ENCODE assay signal across 21 mouse cellular contexts in genomic region chr10:83897558-83897957, GRCm38 (mm10).
A peak's percentile ranks its signal among the peaks of the same experiment; 100 is the strongest.
DNase-seq lines count a peak whose midpoint lies in the region; ATAC-seq and TF ChIP-seq lines count a peak whose summit lies in the region.
"Had no signal": no experiment of that assay in that cellular context is flagged by ENCODE, and none has a peak within 500 bp of the region (broad histone marks: within the 10 kb centered on the region; RNA-seq: fewer than 3 reads in every experiment).

No protein-coding gene starts in this region.

- H3K27ac ChIP-seq in heart, embryonic 10.5 days, result no peak overlapping the region
- H3K27ac ChIP-seq in lung, embryonic 14.5 days (ENCODE audit: low read depth), result no peak overlapping the region; the same call in 1 of the 2 replicates
- H3K27ac ChIP-seq in stomach, embryonic 14.5 days (ENCODE audit: low read length), result no peak overlapping the region
- no peak overlapping the region for H3K27ac ChIP-seq in stomach, postnatal 0 days (replicated peaks)
- H3K27ac ChIP-seq: embryonic facial prominence, embryonic 13.5 days; forebrain, embryonic 10.5 days; gastrocnemius, adult 2 months; hindbrain, embryonic 12.5 days had no signal

- no peaks in the 10 kb centered on the region for H3K36me3 ChIP-seq in heart, embryonic 10.5 days
- H3K36me3 ChIP-seq in lung, embryonic 14.5 days (ENCODE audit: insufficient read depth), result no peaks in the 10 kb centered on the region
- H3K36me3 ChIP-seq in stomach, embryonic 14.5 days (ENCODE audit: control insufficient read depth, insufficient read depth, low read length), result no peaks in the 10 kb centered on the region
- H3K36me3 ChIP-seq in stomach, postnatal 0 days (ENCODE audit: control insufficient read depth, insufficient read depth, low read length), result no peaks in the 10 kb centered on the region
- H3K36me3 ChIP-seq: embryonic facial prominence, embryonic 13.5 days; forebrain, embryonic 10.5 days; hindbrain, embryonic 12.5 days had no signal

- no peak for ATAC-seq in lung, embryonic 14.5 days (ENCODE audit: insufficient read depth)
- ATAC-seq in stomach, embryonic 14.5 days (ENCODE audit: insufficient number of reproducible peaks, insufficient read depth, low FRiP score, low read depth), result peak; percentile 53; the same call in 1 of the 2 replicates
- no peak for ATAC-seq in stomach, postnatal 0 days (ENCODE audit: low FRiP score, low TSS enrichment)
- ATAC-seq: forebrain, embryonic 14.5 days; hindbrain, embryonic 16.5 days had no signal

- 84% methylated on average over 6 of the region's 6 CpGs for WGBS in heart, embryonic 10.5 days
- 42% methylated on average over 6 of the region's 6 CpGs for WGBS in lung, embryonic 14.5 days
- WGBS in stomach, embryonic 14.5 days, result 47% methylated on average over 6 of the region's 6 CpGs
- WGBS in stomach, postnatal 0 days, result 37% methylated on average over 6 of the region's 6 CpGs

- peak; percentile 42 for DNase-seq in heart, adult 11 months
- no peak for DNase-seq in heart, embryonic 10.5 days (ENCODE audit: low spot score)
- peak; percentile 59 for DNase-seq in lung, embryonic 14.5 days
- no peak for DNase-seq in lung, postnatal 25 days (ENCODE audit: low spot score)
- no peak for DNase-seq in stomach, postnatal 0 days (ENCODE audit: low spot score)
- DNase-seq in cerebellum, adult 9-11 months, result no peak
- DNase-seq: adrenal gland, postnatal 10 days; cerebellum, adult 11 months; cerebellum, adult 8-10 months; cerebellum, postnatal 25 days; gastrocnemius, adult 2 months; gastrocnemius, postnatal 25 days; heart, postnatal 4 days had no signal

- no peak for TF ChIP-seq CTCF in lung, embryonic 14.5 days (IDR thresholded peaks at IDR 0.05; ENCODE audit: low read depth)
- TF ChIP-seq CTCF in stomach, postnatal 0 days (IDR thresholded peaks at IDR 0.05; ENCODE audit: low read depth), result no peak

- H3K9me3 ChIP-seq in heart, embryonic 10.5 days, result no peaks in the 10 kb centered on the region
- H3K9me3 ChIP-seq in lung, embryonic 14.5 days (ENCODE audit: low read depth, low read length), result no peaks in the 10 kb centered on the region
- H3K9me3 ChIP-seq in stomach, embryonic 14.5 days (ENCODE audit: control insufficient read depth, low read depth, low read length), result no peaks in the 10 kb centered on the region
- H3K9me3 ChIP-seq in stomach, postnatal 0 days (ENCODE audit: control insufficient read depth, low read length), result no peaks in the 10 kb centered on the region
- H3K9me3 ChIP-seq: embryonic facial prominence, embryonic 13.5 days; forebrain, embryonic 10.5 days; hindbrain, embryonic 12.5 days had no signal

- no peak overlapping the region for H3K4me3 ChIP-seq in heart, embryonic 10.5 days
- H3K4me3 ChIP-seq in lung, embryonic 14.5 days (ENCODE audit: low read depth, low read length), result no peak overlapping the region
- no peak overlapping the region for H3K4me3 ChIP-seq in stomach, embryonic 14.5 days (ENCODE audit: low read depth, low read length)
- no peak overlapping the region for H3K4me3 ChIP-seq in stomach, postnatal 0 days (ENCODE audit: low read depth, low read length)
- H3K4me3 ChIP-seq: embryonic facial prominence, embryonic 13.5 days; erythroblast, embryonic 14.5 days; forebrain, embryonic 10.5 days; gastrocnemius, adult 2 months; hindbrain, embryonic 12.5 days had no signal

- no peak overlapping the region for H3K9ac ChIP-seq in lung, embryonic 14.5 days
- H3K9ac ChIP-seq in stomach, embryonic 14.5 days (replicated peaks; ENCODE audit: low read depth, low read length), result no peak overlapping the region
- no peak overlapping the region for H3K9ac ChIP-seq in stomach, postnatal 0 days (ENCODE audit: low read length)
- H3K9ac ChIP-seq: embryonic facial prominence, embryonic 13.5 days; hindbrain, embryonic 12.5 days had no signal

- no peaks in the 10 kb centered on the region for H3K27me3 ChIP-seq in heart, embryonic 10.5 days (ENCODE audit: insufficient read depth, poor library complexity, severe bottlenecking)
- no peaks in the 10 kb centered on the region for H3K27me3 ChIP-seq in lung, embryonic 14.5 days (ENCODE audit: insufficient read depth, low read length)
- H3K27me3 ChIP-seq in stomach, embryonic 14.5 days (ENCODE audit: control insufficient read depth, insufficient read depth, low read length), result no peaks in the 10 kb centered on the region
- H3K27me3 ChIP-seq in stomach, postnatal 0 days (ENCODE audit: control insufficient read depth, insufficient read depth, low read length), result no peaks in the 10 kb centered on the region
- H3K27me3 ChIP-seq: embryonic facial prominence, embryonic 13.5 days; hindbrain, embryonic 12.5 days had no signal

- no peak for TF ChIP-seq EP300 in stomach, postnatal 0 days (optimal IDR thresholded peaks at IDR 0.05)

- peaks cover 28% of the 10 kb centered on the region for H3K4me1 ChIP-seq in heart, embryonic 10.5 days
- peaks cover 4% of the 10 kb centered on the region for H3K4me1 ChIP-seq in lung, embryonic 14.5 days (ENCODE audit: insufficient read depth)
- H3K4me1 ChIP-seq in stomach, embryonic 14.5 days (ENCODE audit: control insufficient read depth, insufficient read depth, low read length), result peaks cover 10% of the 10 kb centered on the region; the same call in 1 of the 2 replicates
- H3K4me1 ChIP-seq in stomach, postnatal 0 days (replicated peaks; ENCODE audit: control insufficient read depth, insufficient read depth), result no peaks in the 10 kb centered on the region; the same call in 1 of the 2 replicates

- H3K4me2 ChIP-seq in lung, embryonic 14.5 days, result no peak overlapping the region
- H3K4me2 ChIP-seq in stomach, embryonic 14.5 days (replicated peaks; ENCODE audit: low read depth, low read length), result no peak overlapping the region
- no peak overlapping the region for H3K4me2 ChIP-seq in stomach, postnatal 0 days (replicated peaks; ENCODE audit: low read depth)
- H3K4me2 ChIP-seq: embryonic facial prominence, embryonic 13.5 days; heart, embryonic 11.5 days; hindbrain, embryonic 12.5 days had no signal

Comparison
In these comparisons a context has a peak if more than half of its experiments do, and no peak if none do; other contexts are left out.
1. DNase-seq: peak in heart, adult 11 months (single experiment) and lung, embryonic 14.5 days (single experiment); none in heart, embryonic 10.5 days (single experiment), lung, postnatal 25 days (single experiment), stomach, postnatal 0 days (single experiment) and cerebellum, adult 9-11 months (single experiment).